Mouse (Mus musculus) kidney, embryonic 15.5 days (tissue): ENCODE measurements around the gene Olfr835. TPM values are rescaled to one million over a fixed set of nuclear protein-coding genes. Genes with fewer than 3 reads are reported as not detected.

Source experiments
- ATAC-seq: fragments of 200-750 bp; cut with Nextera tagmentation; replicated peaks from 2 replicates; pipeline ENCODE4 v1.8.0; 2017; ENCODE audit warnings: moderate TSS enrichment; ENCODE audit not compliant: low FRiP score
- H3K27ac ChIP-seq: fragments of 300-500 bp; sonication (generic); 2 replicates; pipeline ENCODE4 v1.5.1; 2015; ENCODE audit warnings: mild to moderate bottlenecking, inconsistent platforms
- H3K27me3 ChIP-seq: fragments of 300-500 bp; sonication (generic); 2 replicates; pipeline ENCODE4 v1.6.1; 2015; ENCODE audit warnings: inconsistent platforms
- H3K36me3 ChIP-seq: fragments of 300-500 bp; sonication (generic); 2 replicates; pipeline ENCODE4 v1.6.1; 2015; ENCODE audit warnings: inconsistent platforms
- H3K4me1 ChIP-seq: fragments of 300-500 bp; sonication (generic); 2 replicates; pipeline ENCODE4 v1.6.1; 2015; ENCODE audit warnings: inconsistent platforms
- H3K4me2 ChIP-seq: fragments of 300-500 bp; sonication (generic); 2 replicates; pipeline ENCODE4 v1.6.1; 2015; ENCODE audit warnings: moderate library complexity, mild to moderate bottlenecking, inconsistent platforms
- H3K4me3 ChIP-seq: fragments of 300-500 bp; sonication (generic); replicated peaks from 2 replicates; pipeline ENCODE4 v1.5.1; 2015; ENCODE audit warnings: mild to moderate bottlenecking, inconsistent platforms
- H3K9ac ChIP-seq: fragments of 300-500 bp; sonication (generic); 2 replicates; pipeline ENCODE4 v1.6.1; 2015; ENCODE audit warnings: mild to moderate bottlenecking, inconsistent platforms
- H3K9me3 ChIP-seq: fragments of 300-500 bp; sonication (generic); replicated peaks from 2 replicates; pipeline ENCODE4 v1.6.1; 2016; ENCODE audit warnings: inconsistent platforms
- WGBS: fragments of 180-500 bp; shearing (Covaris S2); methylation state at CpG from one replicate; pipeline ENCODE4 v1.1.7; 2015; ENCODE audit warnings: mixed read lengths; 5-methylcytosine and 5-hydroxymethylcytosine counted together
- polyA plus RNA-seq: library from polyadenylated mRNA; unstranded; fragments of >200 nt; fragmentation: Nextera tagmentation; extraction: Ambion mirVana; gene quantifications from 2 replicates; pipeline ENCODE4 v1.2.1, GENCODE M21; 2015

The Olfr835 gene
- polyA plus RNA-seq: not detected in 2 replicates

DNA sequence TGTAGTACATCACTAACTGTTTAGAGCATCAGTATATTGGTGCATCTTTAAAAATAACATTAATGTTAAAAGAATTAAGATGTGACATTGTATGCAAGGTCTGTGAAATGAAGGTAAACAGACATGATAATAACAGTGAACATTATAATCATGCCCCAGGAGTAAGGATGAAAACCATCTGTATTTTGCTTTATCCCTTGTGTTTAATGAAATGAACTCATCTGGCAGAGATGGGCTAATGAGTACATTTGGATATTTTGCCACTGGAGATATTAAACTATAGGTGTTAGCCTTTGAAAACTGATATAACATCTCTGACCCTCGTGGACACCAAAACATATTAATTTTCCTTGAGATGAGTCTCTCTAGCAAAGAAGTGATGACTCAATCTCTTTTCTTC lies at the start of gene Olfr835:
Gene Olfr835, plus strand, starts transcription at position 301 of the 400 bp plus-strand sequence.
- H3K4me1 ChIP-seq: no peaks in the 10 kb centered on the region

DNA sequence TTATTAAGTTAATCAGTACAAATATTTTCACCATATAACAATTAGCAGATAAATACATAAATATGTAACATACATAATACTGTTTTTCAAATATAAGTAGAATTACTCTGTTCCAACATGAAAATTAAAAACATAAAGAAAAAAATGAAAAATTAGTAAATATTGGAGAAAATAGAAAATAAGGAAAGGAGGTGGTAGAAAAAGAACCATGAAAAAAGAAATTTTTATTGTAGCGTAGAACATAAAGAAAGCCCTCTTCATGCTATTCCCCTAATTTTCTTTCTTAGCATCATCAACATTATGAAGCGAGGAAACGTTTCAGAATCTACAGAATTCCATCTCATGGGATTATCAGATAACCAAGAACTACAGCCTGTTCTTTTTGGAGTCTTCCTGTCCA lies 44.8 kb upstream of the Olfr835 start, which contains the start of gene Olfr834:
Gene Olfr834, plus strand, starts transcription at position 301 of the 400 bp plus-strand sequence.
- Histone ChIP-seq H3K9me3 (no peaks in the 10 kb centered on the region), H3K9ac (no peak within 1 kb of the TSS), H3K4me1 (no peaks in the 10 kb centered on the region), H3K27ac (no peak within 1 kb of the TSS), H3K27me3 (no peaks in the 10 kb centered on the region), H3K4me3 (no peak within 1 kb of the TSS), H3K4me2 (no peak within 1 kb of the TSS), H3K36me3 (no peaks in the 10 kb centered on the region)
- WGBS: 88% methylated on average over 3 of the region's 3 CpGs
- no peak for ATAC-seq

More for the DNA sequence above, at the start of gene Olfr835:
- 52% methylated on average over 1 of the region's 1 CpGs for WGBS
- Histone ChIP-seq H3K36me3 (no peaks in the 10 kb centered on the region), H3K4me2 (no peak within 1 kb of the TSS), H3K27ac (no peak within 1 kb of the TSS), H3K27me3 (no peaks in the 10 kb centered on the region), H3K4me3 (no peak within 1 kb of the TSS), H3K9ac (no peak within 1 kb of the TSS), H3K9me3 (no peaks in the 10 kb centered on the region)
- no peak for ATAC-seq

DNA sequence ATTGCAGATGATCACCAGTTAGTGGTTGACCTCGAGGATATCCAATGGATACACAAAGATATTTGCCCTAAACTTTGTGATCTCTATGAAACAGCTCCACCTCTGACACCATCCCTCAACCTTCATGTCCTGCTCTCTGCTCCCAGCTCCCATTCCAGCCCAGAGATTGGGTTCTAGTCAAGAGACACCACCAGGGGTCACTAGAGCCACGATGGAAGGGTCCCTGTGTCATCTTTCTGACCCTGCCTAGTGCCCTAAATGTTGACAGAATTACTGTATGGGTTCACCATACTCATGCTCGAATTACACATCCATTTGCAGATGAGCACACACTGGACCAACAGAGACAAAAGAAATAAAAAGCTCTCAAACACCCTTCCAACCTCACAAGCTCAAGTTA lies 52.5 kb downstream of the Olfr835 start:
- no peak for ATAC-seq
- no peaks in the 10 kb centered on the region for H3K9me3 ChIP-seq
- 28% methylated on average over 3 of the region's 3 CpGs for WGBS
- no peaks in the 10 kb centered on the region for H3K36me3 ChIP-seq
- no peaks in the 10 kb centered on the region for H3K4me1 ChIP-seq
- H3K4me3 ChIP-seq: no peak overlapping the region
- no peaks in the 10 kb centered on the region for H3K27me3 ChIP-seq
- no peak overlapping the region for H3K27ac ChIP-seq
- no peak overlapping the region for H3K9ac ChIP-seq
- H3K4me2 ChIP-seq: no peak overlapping the region

Other genes with a start within 250 kb of the Olfr835 start
- gene Olfr828, start 213.2 kb upstream of the Olfr835 start, polyA plus RNA-seq: not detected in 2 replicates
- gene Olfr829, start 177.8 kb upstream of the Olfr835 start, polyA plus RNA-seq: 0.16 TPM in 1 of 2 replicates, not detected in the other
- gene Olfr830, start 158.0 kb upstream of the Olfr835 start, polyA plus RNA-seq: 0.05 TPM in 1 of 2 replicates, not detected in the other
- gene Olfr832, start 95.6 kb upstream of the Olfr835 start, polyA plus RNA-seq: not detected in 2 replicates
- not detected in 2 replicates for gene Olfr834, start 44.7 kb upstream of the Olfr835 start, polyA plus RNA-seq
- not detected in 2 replicates for gene Olfr836, start 87.6 kb downstream of the Olfr835 start, polyA plus RNA-seq
- gene Olfr837, start 103.6 kb downstream of the Olfr835 start, polyA plus RNA-seq: not detected in 2 replicates
- not detected in 2 replicates for gene Olfr839-ps1, start 144.6 kb downstream of the Olfr835 start, polyA plus RNA-seq
- gene Olfr843, start 219.3 kb downstream of the Olfr835 start, polyA plus RNA-seq: not detected in 2 replicates